Mouse (Mus musculus) liver, adult 2 months (tissue): ENCODE data around the gene Elp5.

Experiments
- CTCF ChIP-seq: fragments of 200-500 bp; IDR thresholded peaks from 2 replicates; pipeline ENCODE4 v1.5.1; 2011; ENCODE audit warnings: low read depth, low read length, control low read depth
- POLR2A ChIP-seq: fragments of 200-500 bp; IDR thresholded peaks from 2 replicates; pipeline ENCODE4 v1.6.1; 2011; ENCODE audit warnings: low read length, control low read depth; ENCODE audit not compliant: insufficient read depth; ENCODE audit errors: extremely low read depth

DNA sequence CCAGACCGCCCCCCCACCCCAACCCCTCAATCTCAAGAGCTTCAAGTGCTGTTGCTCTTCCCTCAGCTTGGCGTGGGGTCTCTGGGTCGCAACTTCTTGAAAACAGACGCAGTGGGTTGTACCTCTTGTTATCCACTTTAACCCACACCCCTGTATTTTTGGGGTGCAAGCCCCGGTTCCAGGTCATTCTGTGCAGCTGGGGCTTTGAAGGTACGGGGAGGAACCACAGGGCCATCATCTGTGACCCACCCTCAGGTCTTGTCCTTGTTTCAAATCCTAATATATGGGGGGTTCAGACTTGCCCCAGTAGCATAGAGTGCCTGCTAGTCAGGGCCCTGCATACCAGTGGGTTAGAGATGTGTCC, 41.8 kb upstream of the Elp5 start:
- TF ChIP-seq POLR2A = no peak
- no peak for TF ChIP-seq CTCF
